Mouse (Mus musculus) cerebellum, adult (tissue): ENCODE measurements at regions not wholly inside any gene's neighbourhood (a gene's known extent, or its start where the extent isn't known, plus 50 kb on each side); places are given as distances from the start of the nearest gene placed in this dataset.

ENCODE experiments used
- ATAC-seq: cut with Nextera tagmentation; 2 replicates; pipeline ENCODE4 v1.9.2; 2017; ENCODE audit warnings: mild to moderate bottlenecking, moderate library complexity, mixed read lengths; ENCODE audit not compliant: insufficient number of reproducible peaks, low FRiP score, low TSS enrichment

DNA sequence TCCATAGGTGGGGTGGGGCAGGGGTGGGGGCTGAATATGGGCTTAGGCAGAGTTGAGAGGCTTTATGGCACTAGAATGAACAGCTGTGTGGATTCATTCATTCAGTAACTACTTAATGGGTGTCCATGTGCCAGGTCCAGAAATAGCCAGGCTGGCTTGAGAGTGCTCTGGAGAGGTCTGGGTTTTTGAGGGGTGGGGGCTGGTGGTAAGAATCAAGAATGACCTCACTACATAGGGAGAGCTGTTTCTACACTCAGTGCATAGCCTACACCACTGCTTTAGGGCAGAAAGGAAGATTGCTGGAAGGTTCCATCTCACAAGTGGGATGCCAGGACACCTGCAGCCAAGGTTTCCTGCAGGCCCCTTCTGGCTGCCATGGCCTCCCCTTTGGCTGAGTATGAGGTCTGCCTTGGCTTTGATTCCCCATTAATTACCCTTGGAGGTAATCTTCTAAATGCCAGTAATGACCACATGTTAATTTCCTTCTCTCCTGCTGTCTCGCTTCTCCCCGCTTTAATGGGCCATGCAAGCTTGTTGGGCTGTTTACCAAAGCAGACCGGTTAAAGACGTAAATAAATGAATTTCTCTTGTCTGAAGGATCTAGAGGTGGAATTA is 71.7 kb upstream of the Klf4 start:
- no peak for ATAC-seq

DNA sequence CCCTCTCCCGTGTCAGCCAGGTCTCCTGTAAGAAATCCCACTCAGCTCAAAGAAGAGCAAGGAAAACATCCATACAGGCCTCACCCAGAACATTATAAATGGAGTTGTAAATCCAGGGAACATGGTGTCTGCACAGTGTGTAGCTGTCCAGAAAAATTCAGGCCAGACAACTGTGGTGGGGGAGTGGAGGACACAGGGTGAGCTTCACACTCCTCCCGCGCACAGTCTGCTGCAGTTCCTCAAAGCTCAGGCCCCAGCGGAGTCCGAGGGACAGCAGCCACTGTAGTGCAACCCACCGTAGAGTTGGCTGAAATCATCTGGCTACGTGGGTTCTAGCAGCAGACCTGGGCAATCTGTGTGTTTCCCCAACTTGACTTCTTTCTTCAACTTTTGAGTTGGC is 62.9 kb upstream of the Klf4 start:
- no peak for ATAC-seq

DNA sequence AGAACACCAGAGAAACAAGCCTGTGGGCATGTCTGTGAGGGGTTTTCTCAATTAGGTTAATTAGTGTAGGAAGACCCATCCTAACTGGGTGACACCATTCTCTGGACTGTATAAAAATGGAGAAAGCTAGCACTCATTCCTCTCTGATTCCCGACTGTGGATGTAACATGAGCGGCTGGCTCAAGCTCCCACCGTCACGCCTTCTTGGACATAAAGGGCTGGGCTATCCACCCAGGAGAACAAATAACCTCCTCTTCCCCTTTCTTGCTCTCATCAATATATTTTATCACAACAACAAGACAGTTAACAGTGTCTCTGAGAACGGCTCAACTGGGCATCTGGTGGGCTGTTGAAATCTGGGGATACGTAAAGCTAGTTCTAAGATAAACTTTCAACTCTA is 62.4 kb upstream of the Klf4 start:
- no peak for ATAC-seq

GRCm38 (mm10) chr4:55593132-55593531 is 60.9 kb upstream of the Klf4 start:
- no peak for ATAC-seq

DNA sequence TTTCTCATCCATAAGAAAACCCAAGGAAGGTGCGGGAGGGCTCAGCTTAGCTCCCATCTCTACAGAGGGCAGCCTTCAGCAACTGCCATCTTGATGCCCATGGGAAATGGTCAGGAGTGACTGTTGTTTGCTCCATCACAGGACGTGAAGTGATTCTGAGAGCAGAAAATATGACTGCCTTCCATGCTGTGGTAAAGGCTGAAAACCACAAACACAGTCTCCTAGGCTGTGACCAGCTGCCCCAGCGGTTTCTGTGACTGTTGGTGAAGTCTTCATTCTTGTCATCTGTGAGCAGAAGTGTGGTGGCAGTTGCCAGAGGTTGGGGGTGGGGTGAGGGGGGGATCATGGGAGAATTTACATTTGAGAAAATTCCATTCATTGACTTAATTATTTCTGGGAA is 53.9 kb upstream of the Klf4 start:
- ATAC-seq = no peak

- ATAC-seq = no peak
Measured at GRCm38 (mm10) chr4:55583589-55583988, 51.3 kb upstream of the Klf4 start.
